Mouse (Mus musculus): Measurements from ENCODE around the gene Gba2.
"Not testable (repeated sequence)": the region's sequence is repeated elsewhere in the genome, so short reads cannot be mapped to it uniquely, and the experiment has no call there.

The Gba2 gene

GRCm38 (mm10) chr4:43578376-43579204, at the start of gene Gba2, which contains the start of gene Rgp1:
Gba2 (minus strand) TSS chr4:43578873.
Rgp1 (plus strand) TSS chr4:43578715.
- peak; percentile 93 to 97 for DNase-seq

GRCm38 (mm10) chr4:43620146-43620778, 41.6 kb upstream of the Gba2 start:
- DNase-seq, result no peak

- DNase-seq, result peak in 1 of 2 experiments; percentile 15
Measured at GRCm38 (mm10) chr4:43613060-43613730, 34.5 kb upstream of the Gba2 start.

- DNase-seq, result no peak
Measured at GRCm38 (mm10) chr4:43612534-43612933, 33.9 kb upstream of the Gba2 start.

- no peak for DNase-seq
Measured at GRCm38 (mm10) chr4:43604751-43605685, 26.3 kb upstream of the Gba2 start.

GRCm38 (mm10) chr4:43604099-43604498, 25.4 kb upstream of the Gba2 start:
- no peak for DNase-seq

- DNase-seq, result no peak
Measured at GRCm38 (mm10) chr4:43600195-43600934, 21.7 kb upstream of the Gba2 start.

GRCm38 (mm10) chr4:43598650-43599380, 20.1 kb upstream of the Gba2 start:
- no peak for DNase-seq

- DNase-seq, result no peak
Measured at GRCm38 (mm10) chr4:43598200-43598599, 19.5 kb upstream of the Gba2 start.

GRCm38 (mm10) chr4:43596597-43596996, 17.9 kb upstream of the Gba2 start:
- DNase-seq, result not testable (repeated sequence)

GRCm38 (mm10) chr4:43593453-43593852, 14.8 kb upstream of the Gba2 start:
- DNase-seq, result peak in 1 of 2 experiments; percentile 29

- DNase-seq, result no peak
Measured at GRCm38 (mm10) chr4:43591961-43592360, 13.3 kb upstream of the Gba2 start.

- DNase-seq, result peak in 1 of 2 experiments; percentile 49
Measured at GRCm38 (mm10) chr4:43591543-43591942, 12.9 kb upstream of the Gba2 start.

- DNase-seq, result peak in 1 of 2 experiments; percentile 71
Measured at GRCm38 (mm10) chr4:43587681-43588080, 9.0 kb upstream of the Gba2 start.

- peak; percentile 81 to 91 for DNase-seq
Measured at GRCm38 (mm10) chr4:43586411-43586810, 7.7 kb upstream of the Gba2 start.

GRCm38 (mm10) chr4:43585682-43586081, 7.0 kb upstream of the Gba2 start:
- DNase-seq, result no peak

GRCm38 (mm10) chr4:43584444-43585416, 6.1 kb upstream of the Gba2 start, which contains the start of gene Msmp:
Msmp (minus strand) TSS chr4:43584494.
- DNase-seq, result peak; percentile 56 to 81

GRCm38 (mm10) chr4:43583421-43583820, 4.7 kb upstream of the Gba2 start:
- DNase-seq, result peak in 1 of 2 experiments; percentile 33

- no peak for DNase-seq
Measured at GRCm38 (mm10) chr4:43582241-43582640, 3.6 kb upstream of the Gba2 start.
